Mouse (Mus musculus) lung, embryonic 14.5 days (tissue): Measurements from ENCODE around the gene Sohlh1. TPM values are rescaled to one million over a fixed set of nuclear protein-coding genes. Genes with fewer than 3 reads are reported as not detected.
A peak's percentile ranks its signal among the peaks of the same experiment; 100 is the strongest.

Experiments
- ATAC-seq: fragments of 200-750 bp; cut with Nextera tagmentation; 2 replicates; pipeline ENCODE4 v1.8.0; 2017; ENCODE audit warnings: mild to moderate bottlenecking, moderate TSS enrichment, moderate library complexity; ENCODE audit not compliant: insufficient read depth
- DNase-seq: peaks from one replicate; pipeline ENCODE4 v3.0.0-alpha.2; 2015
- H3K27ac ChIP-seq: fragments of 300-500 bp; sonication (generic); 2 replicates; pipeline ENCODE4 v1.5.1; 2014; ENCODE audit warnings: low read depth, mild to moderate bottlenecking, moderate library complexity
- H3K27me3 ChIP-seq: fragments of 300-500 bp; sonication (generic); 2 replicates; pipeline ENCODE4 v1.6.1; 2014; ENCODE audit warnings: low read length, control low read depth; ENCODE audit not compliant: insufficient read depth
- H3K36me3 ChIP-seq: fragments of 300-500 bp; sonication (generic); 2 replicates; pipeline ENCODE4 v1.6.1; 2014; ENCODE audit warnings: control low read depth; ENCODE audit not compliant: insufficient read depth
- H3K4me1 ChIP-seq: fragments of 300-500 bp; sonication (generic); 2 replicates; pipeline ENCODE4 v1.6.1; 2014; ENCODE audit warnings: antibody characterized with exemption, control low read depth; ENCODE audit not compliant: insufficient read depth
- H3K4me2 ChIP-seq: fragments of 300-500 bp; sonication (generic); 2 replicates; pipeline ENCODE4 v1.6.1; 2014; ENCODE audit warnings: mild to moderate bottlenecking
- H3K4me3 ChIP-seq: fragments of 300-500 bp; sonication (generic); 2 replicates; pipeline ENCODE4 v1.5.1; 2014; ENCODE audit warnings: low read depth, low read length
- H3K9ac ChIP-seq: fragments of 300-500 bp; sonication (generic); 2 replicates; pipeline ENCODE4 v1.6.1; 2014
- H3K9me3 ChIP-seq: fragments of 300-500 bp; sonication (generic); 2 replicates; pipeline ENCODE4 v1.6.1; 2016; ENCODE audit warnings: low read depth, low read length, control low read depth
- CTCF ChIP-seq: IDR thresholded peaks from 2 replicates; pipeline ENCODE4 v1.5.1; 2016; ENCODE audit warnings: antibody characterized with exemption, low read depth
- WGBS: fragments of 180-500 bp; shearing (Covaris S2); extraction: QIAGEN DNeasy Blood & Tissue Kit; methylation state at CpG from one replicate; pipeline ENCODE4 v1.1.7; 2014; 5-methylcytosine and 5-hydroxymethylcytosine counted together
- polyA plus RNA-seq: library from polyadenylated mRNA; unstranded; fragments of >200 nt; fragmentation: Nextera tagmentation; extraction: Ambion mirVana; gene quantifications from 2 replicates; pipeline ENCODE4 v1.2.1, GENCODE M21; 2014

The Sohlh1 gene
- polyA plus RNA-seq, 1 experiment from 2014 or later = not detected

GRCm38 (mm10) chr2:25877736-25878268, 30.8 kb upstream of the Sohlh1 start:
- ATAC-seq (no peak), DNase-seq (no peak)
- peak overlapping the region; percentile 54 for H3K4me2 ChIP-seq
- H3K27me3 ChIP-seq = peaks cover 31% of the 10 kb centered on the region
- H3K9me3 ChIP-seq = no peaks in the 10 kb centered on the region
- WGBS = 3% methylated on average over 44 of the region's 49 CpGs
- peak overlapping the region; percentile 19 for H3K4me3 ChIP-seq
- no peaks in the 10 kb centered on the region for H3K36me3 ChIP-seq
- no peak overlapping the region for H3K9ac ChIP-seq
- no peaks in the 10 kb centered on the region for H3K4me1 ChIP-seq
- TF ChIP-seq CTCF = no peak
- no peak overlapping the region for H3K27ac ChIP-seq

GRCm38 (mm10) chr2:25877250-25877735, 30.2 kb upstream of the Sohlh1 start:
- TF ChIP-seq CTCF = no peak
- ATAC-seq = no peak
- WGBS = 27% methylated on average over 7 of the region's 7 CpGs
- no peak overlapping the region for H3K9ac ChIP-seq
- H3K27me3 ChIP-seq = peaks cover 31% of the 10 kb centered on the region
- no peak overlapping the region for H3K27ac ChIP-seq
- peak overlapping the region; percentile 54 for H3K4me2 ChIP-seq
- H3K9me3 ChIP-seq = no peaks in the 10 kb centered on the region
- H3K36me3 ChIP-seq = no peaks in the 10 kb centered on the region
- H3K4me1 ChIP-seq = no peaks in the 10 kb centered on the region
- peak overlapping the region; percentile 19 for H3K4me3 ChIP-seq
- no peak for DNase-seq

- 39% methylated on average over 5 of the region's 5 CpGs for WGBS
- Histone ChIP-seq H3K9me3 (no peaks in the 10 kb centered on the region), H3K4me3 (no peak overlapping the region), H3K9ac (no peak overlapping the region), H3K4me1 (peaks cover 8% of the 10 kb centered on the region; the same call in 1 of the 2 replicates), H3K27ac (no peak overlapping the region), H3K4me2 (no peak overlapping the region), H3K36me3 (no peaks in the 10 kb centered on the region), H3K27me3 (peaks cover 28% of the 10 kb centered on the region)
- TF ChIP-seq CTCF = no peak
- ATAC-seq (no peak), DNase-seq (no peak)
Measured at GRCm38 (mm10) chr2:25866656-25867055, 19.6 kb upstream of the Sohlh1 start.

- no peaks in the 10 kb centered on the region for H3K36me3 ChIP-seq
- H3K4me1 ChIP-seq = peaks cover 8% of the 10 kb centered on the region; the same call in 1 of the 2 replicates
- peak; percentile 11; the same call in 1 of the 2 replicates for TF ChIP-seq CTCF
- H3K4me3 ChIP-seq = no peak overlapping the region
- H3K9ac ChIP-seq = no peak overlapping the region
- no peaks in the 10 kb centered on the region for H3K9me3 ChIP-seq
- peaks cover 28% of the 10 kb centered on the region for H3K27me3 ChIP-seq
- DNase-seq (peak; percentile 66), ATAC-seq (no peak)
- no peak overlapping the region for H3K4me2 ChIP-seq
- no peak overlapping the region for H3K27ac ChIP-seq
- 14% methylated on average over 4 of the region's 4 CpGs for WGBS
Measured at GRCm38 (mm10) chr2:25865412-25865811, 18.4 kb upstream of the Sohlh1 start.

- peaks cover 8% of the 10 kb centered on the region; the same call in 1 of the 2 replicates for H3K4me1 ChIP-seq
- H3K27ac ChIP-seq = no peak overlapping the region
- H3K9me3 ChIP-seq = no peaks in the 10 kb centered on the region
- H3K36me3 ChIP-seq = no peaks in the 10 kb centered on the region
- H3K27me3 ChIP-seq = peaks cover 28% of the 10 kb centered on the region
- H3K9ac ChIP-seq = no peak overlapping the region
- peak overlapping the region; percentile 88 for H3K4me2 ChIP-seq
- DNase-seq (peak; percentile 17), ATAC-seq (no peak)
- 5% methylated on average over 18 of the region's 18 CpGs for WGBS
- TF ChIP-seq CTCF = no peak; the same call in 1 of the 2 replicates
- H3K4me3 ChIP-seq = peak overlapping the region; percentile 40
Measured at GRCm38 (mm10) chr2:25864230-25864629, 17.2 kb upstream of the Sohlh1 start.

- DNase-seq = peak; percentile 70
- Histone ChIP-seq H3K9ac (peak within 1 kb of the TSS; percentile 26; the same call in 1 of the 2 replicates), H3K9me3 (no peaks in the 10 kb centered on the region), H3K4me1 (peaks cover 8% of the 10 kb centered on the region; the same call in 1 of the 2 replicates), H3K27me3 (peaks cover 28% of the 10 kb centered on the region), H3K27ac (no peak within 1 kb of the TSS), H3K4me3 (peak within 1 kb of the TSS; percentile 40), H3K36me3 (no peaks in the 10 kb centered on the region), H3K4me2 (peak within 1 kb of the TSS; percentile 88)
- ATAC-seq = peak; percentile 38; the same call in 1 of the 2 replicates
- 1% methylated on average over 53 of the region's 53 CpGs for WGBS
- TF ChIP-seq CTCF = no peak
Measured at GRCm38 (mm10) chr2:25863337-25864131, 16.5 kb upstream of the Sohlh1 start, which contains the start of gene Kcnt1. Gene Kcnt1 (plus strand): TSS chr2:25863734.

GRCm38 (mm10) chr2:25862696-25863270, 15.7 kb upstream of the Sohlh1 start:
- Histone ChIP-seq H3K4me2 (peak overlapping the region; percentile 88; the same call in 1 of the 2 replicates), H3K4me3 (0 out of 2 replicates have a peak overlapping the region, but pooled peaks have one; percentile 40), H3K4me1 (peaks cover 8% of the 10 kb centered on the region; the same call in 1 of the 2 replicates)

More at GRCm38 (mm10) chr2:25862696-25863270, 15.7 kb upstream of the Sohlh1 start:
- H3K9me3 ChIP-seq = no peaks in the 10 kb centered on the region
- H3K27me3 ChIP-seq = peaks cover 28% of the 10 kb centered on the region
- H3K27ac ChIP-seq = no peak overlapping the region
- TF ChIP-seq CTCF = no peak
- ATAC-seq (no peak), DNase-seq (peak; percentile 3)
- H3K36me3 ChIP-seq = no peaks in the 10 kb centered on the region
- no peak overlapping the region for H3K9ac ChIP-seq
- 54% methylated on average over 5 of the region's 5 CpGs for WGBS
